Mouse (Mus musculus) spleen, adult 2 months (tissue): ENCODE results near the gene Sdr42e1.

ENCODE experiments used
- CTCF ChIP-seq: fragments of 200-500 bp; IDR thresholded peaks from 2 replicates; pipeline ENCODE4 v1.5.1; 2011; ENCODE audit warnings: mild to moderate bottlenecking, inconsistent platforms; ENCODE audit not compliant: insufficient read depth, insufficient read length, insufficient replicate concordance; ENCODE audit errors: extremely low read depth
- POLR2A ChIP-seq: fragments of 200-500 bp; IDR thresholded peaks from 2 replicates; pipeline ENCODE4 v1.6.1; 2011; ENCODE audit warnings: low read depth, low read length, inconsistent platforms

DNA sequence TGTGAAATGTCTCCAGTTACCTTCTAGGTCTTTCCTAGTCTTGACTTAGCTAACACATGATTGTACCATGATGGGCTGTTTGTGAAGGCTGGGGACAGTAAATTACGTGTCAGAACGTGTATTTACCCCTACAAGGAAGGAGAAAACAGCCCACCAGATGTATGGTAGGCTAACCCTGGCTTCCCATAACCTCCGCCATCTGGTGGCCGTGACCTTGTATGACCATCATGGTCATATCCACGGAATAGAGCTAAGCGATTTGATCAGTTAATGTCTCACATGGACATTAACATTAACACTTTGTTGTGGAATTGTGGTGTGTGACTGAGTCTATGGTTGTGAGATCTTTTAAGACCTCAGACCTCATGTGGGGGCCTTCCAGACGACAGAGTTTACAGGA is 14.5 kb downstream of the Sdr42e1 start:
- TF ChIP-seq CTCF, result no peak
- no peak for TF ChIP-seq POLR2A
